Mouse (Mus musculus): ENCODE data around the gene Slc25a20. TPM values are rescaled to one million over a fixed set of nuclear protein-coding genes. Genes with fewer than 3 reads are reported as not detected.
"Not testable (repeated sequence)": the region's sequence is repeated elsewhere in the genome, so short reads cannot be mapped to it uniquely, and the experiment has no call there.

Slc25a20 gene
- polyA plus RNA-seq, 1 experiment from 2014 or later, result 44.2 TPM

- Histone ChIP-seq H3K36me3 (no peaks in the 10 kb centered on the region), H3K4me2 (replicated peaks) (peak within 1 kb of the TSS; percentile 70), H3K27ac (replicated peaks) (peak within 1 kb of the TSS; percentile 93), H3K9ac (replicated peaks) (peak within 1 kb of the TSS; percentile 91), H3K27me3 (no peaks in the 10 kb centered on the region), H3K9me3 (no peaks in the 10 kb centered on the region), H3K4me3 (peak within 1 kb of the TSS; percentile 85), H3K4me1 (peaks cover 24% of the 10 kb centered on the region)
- ATAC-seq (replicated peaks), result peak; percentile 99
- WGBS, result under 1% methylated on average over 111 of the region's 112 CpGs
Observed at GRCm38 (mm10) chr9:108648611-108649560, 13.0 kb upstream of the Slc25a20 start, which contains the start of gene Arih2. TSS of gene Arih2 (minus strand) at chr9:108649386.

- Histone ChIP-seq H3K9me3 (no peaks in the 10 kb centered on the region), H3K27me3 (no peaks in the 10 kb centered on the region), H3K4me3 (peak overlapping the region; percentile 85), H3K27ac (replicated peaks) (peak overlapping the region; percentile 93), H3K36me3 (no peaks in the 10 kb centered on the region), H3K9ac (replicated peaks) (peak overlapping the region; percentile 91), H3K4me1 (peaks cover 24% of the 10 kb centered on the region), H3K4me2 (replicated peaks) (peak overlapping the region; percentile 70)
- ATAC-seq (replicated peaks), result no peak; the same call in 1 of the 2 replicates
- whole genome bisulfite sequencing, result 34% methylated on average over 29 of the region's 29 CpGs
Observed at GRCm38 (mm10) chr9:108649561-108650440, 12.1 kb upstream of the Slc25a20 start.

- Histone ChIP-seq H3K4me2 (replicated peaks) (no peak overlapping the region), H3K36me3 (no peaks in the 10 kb centered on the region), H3K9me3 (no peaks in the 10 kb centered on the region), H3K4me3 (no peak overlapping the region), H3K27ac (replicated peaks) (no peak overlapping the region), H3K4me1 (peaks cover 5% of the 10 kb centered on the region), H3K27me3 (no peaks in the 10 kb centered on the region), H3K9ac (replicated peaks) (no peak overlapping the region)
- no peak for ATAC-seq (replicated peaks)
- 72% methylated on average over 10 of the region's 10 CpGs for WGBS
Observed at GRCm38 (mm10) chr9:108654566-108655464, 7.1 kb upstream of the Slc25a20 start.

- H3K9me3 ChIP-seq; H3K4me3 ChIP-seq; H3K36me3 ChIP-seq; H3K27me3 ChIP-seq; H3K27ac ChIP-seq (replicated peaks); ATAC-seq (replicated peaks); H3K9ac ChIP-seq (replicated peaks); H3K4me2 ChIP-seq (replicated peaks); H3K4me1 ChIP-seq: not testable (repeated sequence)
- 86% methylated on average over 7 of the region's 7 CpGs for WGBS
Observed at GRCm38 (mm10) chr9:108655865-108656264, 6.0 kb upstream of the Slc25a20 start.

- Histone ChIP-seq H3K36me3 (no peaks in the 10 kb centered on the region), H3K4me1 (peaks cover 9% of the 10 kb centered on the region), H3K9me3 (no peaks in the 10 kb centered on the region), H3K9ac (replicated peaks) (peak overlapping the region; percentile 54), H3K27me3 (no peaks in the 10 kb centered on the region), H3K4me3 (peak overlapping the region; percentile 55), H3K4me2 (replicated peaks) (peak overlapping the region; percentile 60), H3K27ac (replicated peaks) (no peak overlapping the region)
- ATAC-seq (replicated peaks), result no peak
- 48% methylated on average over 6 of the region's 6 CpGs for WGBS
Observed at GRCm38 (mm10) chr9:108662660-108663059, 772 bp downstream of the Slc25a20 start.

GRCm38 (mm10) chr9:108669875-108670274, 8.0 kb downstream of the Slc25a20 start:
- WGBS, result 56% methylated on average over 8 of the region's 8 CpGs
- Histone ChIP-seq H3K4me1 (no peaks in the 10 kb centered on the region), H3K36me3 (peaks cover 11% of the 10 kb centered on the region), H3K4me2 (replicated peaks) (no peak overlapping the region), H3K27ac (replicated peaks) (no peak overlapping the region), H3K9ac (replicated peaks) (no peak overlapping the region), H3K27me3 (no peaks in the 10 kb centered on the region), H3K9me3 (no peaks in the 10 kb centered on the region; the same call in 1 of the 2 replicates), H3K4me3 (no peak overlapping the region)
- no peak for ATAC-seq (replicated peaks)

- Histone ChIP-seq H3K4me1 (no peaks in the 10 kb centered on the region), H3K27ac (replicated peaks) (no peak overlapping the region), H3K9ac (replicated peaks) (no peak overlapping the region), H3K4me3 (no peak overlapping the region), H3K27me3 (no peaks in the 10 kb centered on the region), H3K36me3 (peaks cover 12% of the 10 kb centered on the region), H3K4me2 (replicated peaks) (no peak overlapping the region), H3K9me3 (no peaks in the 10 kb centered on the region; the same call in 1 of the 2 replicates)
- no peak for ATAC-seq (replicated peaks)
- WGBS, result 53% methylated on average over 2 of the region's 2 CpGs
Observed at GRCm38 (mm10) chr9:108673151-108673550, 11.3 kb downstream of the Slc25a20 start.

GRCm38 (mm10) chr9:108680026-108680425, 18.1 kb downstream of the Slc25a20 start:
- H3K27me3 ChIP-seq, result no peaks in the 10 kb centered on the region
- H3K9me3 ChIP-seq, result no peaks in the 10 kb centered on the region

GRCm38 (mm10) chr9:108686475-108686887, 24.6 kb downstream of the Slc25a20 start:
- Histone ChIP-seq H3K36me3 (peaks cover 13% of the 10 kb centered on the region), H3K4me1 (peaks cover 7% of the 10 kb centered on the region), H3K9ac (replicated peaks) (no peak overlapping the region), H3K4me3 (no peak overlapping the region), H3K27ac (replicated peaks) (no peak overlapping the region), H3K27me3 (no peaks in the 10 kb centered on the region), H3K4me2 (replicated peaks) (no peak overlapping the region), H3K9me3 (no peaks in the 10 kb centered on the region)
- 56% methylated on average over 4 of the region's 4 CpGs for WGBS
- no peak for ATAC-seq (replicated peaks)

More at GRCm38 (mm10) chr9:108680026-108680425, 18.1 kb downstream of the Slc25a20 start:
- no peak overlapping the region for H3K4me3 ChIP-seq
- ATAC-seq (replicated peaks), result no peak
- peaks cover 25% of the 10 kb centered on the region for H3K36me3 ChIP-seq
- H3K4me1 ChIP-seq, result no peaks in the 10 kb centered on the region
- H3K9ac ChIP-seq (replicated peaks), result no peak overlapping the region
- WGBS, result 96% methylated on average over 15 of the region's 15 CpGs
- no peak overlapping the region for H3K4me2 ChIP-seq (replicated peaks)
- no peak overlapping the region for H3K27ac ChIP-seq (replicated peaks)

GRCm38 (mm10) chr9:108687181-108687580, 25.3 kb downstream of the Slc25a20 start:
- Histone ChIP-seq H3K9me3 (no peaks in the 10 kb centered on the region), H3K27me3 (no peaks in the 10 kb centered on the region), H3K4me1 (peaks cover 11% of the 10 kb centered on the region), H3K36me3 (peaks cover 9% of the 10 kb centered on the region), H3K4me3 (no peak overlapping the region), H3K4me2 (replicated peaks) (no peak overlapping the region), H3K27ac (replicated peaks) (no peak overlapping the region), H3K9ac (replicated peaks) (no peak overlapping the region)
- 81% methylated on average over 6 of the region's 6 CpGs for WGBS
- ATAC-seq (replicated peaks), result no peak

GRCm38 (mm10) chr9:108687686-108688085, 25.8 kb downstream of the Slc25a20 start:
- H3K27me3 ChIP-seq, result no peaks in the 10 kb centered on the region
- 79% methylated on average over 2 of the region's 2 CpGs for WGBS
- H3K4me1 ChIP-seq, result peaks cover 11% of the 10 kb centered on the region
- H3K9me3 ChIP-seq, result no peaks in the 10 kb centered on the region
- no peak overlapping the region for H3K4me2 ChIP-seq (replicated peaks)
- ATAC-seq (replicated peaks), result no peak
- peaks cover 8% of the 10 kb centered on the region for H3K36me3 ChIP-seq
- H3K4me3 ChIP-seq, result no peak overlapping the region
- H3K27ac ChIP-seq (replicated peaks), result no peak overlapping the region
- H3K9ac ChIP-seq (replicated peaks), result no peak overlapping the region
